Mouse (Mus musculus) cerebellum, adult (tissue): ENCODE results near the gene Tmem213.
A peak's percentile ranks its signal among the peaks of the same experiment; 100 is the strongest.

ENCODE experiments used
- ATAC-seq: cut with Nextera tagmentation; 2 replicates; pipeline ENCODE4 v1.9.2; 2017; ENCODE audit warnings: mild to moderate bottlenecking, moderate library complexity, mixed read lengths; ENCODE audit not compliant: insufficient number of reproducible peaks, low FRiP score, low TSS enrichment

Gene Tmem213

DNA sequence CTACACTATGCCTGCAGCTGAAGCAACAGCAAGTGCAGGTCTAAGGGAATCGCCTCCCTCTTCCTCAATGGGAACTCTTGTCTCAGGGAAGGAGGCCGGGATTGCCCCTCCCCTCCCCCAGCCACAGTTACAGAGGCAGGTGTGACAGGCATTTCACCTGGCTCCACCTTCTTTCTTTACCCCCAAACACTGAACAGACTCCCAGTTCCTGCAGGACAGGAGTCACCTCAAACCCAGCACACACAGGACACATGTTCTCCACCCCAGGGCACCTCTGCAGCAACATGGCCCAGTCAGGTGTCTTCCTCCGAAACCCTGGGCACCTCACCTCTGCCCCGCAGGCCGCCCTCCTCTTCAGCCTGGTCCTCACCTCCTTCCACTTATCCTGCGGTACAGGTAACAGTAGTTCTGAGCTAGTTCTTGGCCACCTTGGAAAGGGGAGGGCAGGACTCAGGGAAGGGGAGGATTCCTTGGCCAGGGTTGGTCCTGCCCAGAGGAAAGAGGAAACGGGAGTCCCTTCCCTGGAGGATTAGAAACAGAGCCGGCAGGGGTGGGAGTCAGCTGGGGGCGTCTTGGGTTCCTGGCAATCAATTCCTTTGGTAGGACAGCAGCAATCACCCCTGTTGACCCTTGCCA lies at the start of gene Tmem213:
TSS of gene Tmem213 (plus strand) at position 96 of the 636 bp plus-strand sequence.
- no peak for ATAC-seq

DNA sequence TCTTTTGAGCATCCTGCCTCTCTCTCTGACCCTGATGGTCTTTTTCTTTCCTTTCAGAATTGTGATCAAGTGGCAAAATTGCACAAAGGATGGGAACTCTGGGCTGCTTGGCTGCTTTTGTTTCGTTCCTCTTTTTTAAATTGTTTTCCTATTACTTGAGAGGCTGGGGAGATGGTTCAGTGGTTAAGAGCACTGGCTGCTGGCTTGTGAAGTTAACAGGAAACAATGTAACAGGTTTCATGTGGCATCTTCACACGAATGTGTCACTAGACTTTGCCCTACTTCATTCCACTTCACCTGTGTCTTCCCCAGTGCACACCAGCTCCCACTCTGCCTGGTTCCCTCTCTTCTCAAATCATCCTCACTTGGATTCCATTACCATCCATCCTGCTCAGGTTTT lies 44.4 kb upstream of the Tmem213 start:
- no peak for ATAC-seq

DNA sequence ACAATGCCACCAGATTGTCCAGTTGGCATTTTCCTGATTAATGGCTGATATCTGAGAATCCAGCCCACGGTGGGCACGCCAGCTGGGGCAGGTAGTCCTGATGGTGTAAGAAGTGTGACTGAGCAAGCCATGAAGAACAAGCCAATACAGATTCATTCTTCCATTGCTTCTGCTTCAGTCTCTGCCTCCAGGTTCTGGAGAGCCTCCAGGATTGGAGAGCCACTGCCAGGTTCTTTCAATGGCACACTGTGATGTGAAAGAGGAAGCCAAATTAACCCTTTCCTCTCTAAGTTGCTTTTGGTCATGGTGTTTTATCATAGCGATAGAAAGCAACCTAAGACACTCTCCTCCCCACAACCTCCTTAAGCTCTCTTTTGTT lies 43.9 kb upstream of the Tmem213 start:
- peak; percentile 52; the same call in 1 of the 2 replicates for ATAC-seq

DNA sequence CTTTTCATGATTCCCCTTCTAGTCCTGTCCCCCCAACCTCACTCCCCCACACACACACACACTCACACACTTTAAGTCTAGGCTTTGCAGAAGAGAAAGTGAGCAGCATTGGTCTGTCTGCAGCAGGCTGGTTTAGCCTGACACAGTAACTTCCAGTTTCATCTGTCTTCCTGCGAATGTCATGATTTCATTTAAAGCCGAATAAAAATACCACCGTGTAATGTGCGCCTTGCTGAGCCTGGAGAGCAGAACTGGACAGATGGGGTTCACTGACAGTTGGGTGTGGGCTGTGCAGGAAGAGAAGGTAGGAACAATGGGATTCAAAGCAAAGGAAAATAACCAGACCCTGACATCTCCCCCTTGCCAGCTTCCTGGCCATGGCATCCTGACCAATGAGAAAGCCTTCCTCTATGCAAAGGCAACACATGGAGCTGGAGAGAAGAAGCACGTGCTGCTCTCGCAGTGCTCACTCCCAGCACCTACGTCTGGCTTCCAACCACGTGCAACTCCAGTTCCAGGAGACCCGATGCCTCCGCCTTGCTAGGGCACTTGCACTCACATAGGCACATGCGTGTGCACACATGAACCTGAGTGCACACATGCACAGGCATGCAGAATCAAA lies 43.4 kb upstream of the Tmem213 start:
- ATAC-seq: peak; percentile 43

DNA sequence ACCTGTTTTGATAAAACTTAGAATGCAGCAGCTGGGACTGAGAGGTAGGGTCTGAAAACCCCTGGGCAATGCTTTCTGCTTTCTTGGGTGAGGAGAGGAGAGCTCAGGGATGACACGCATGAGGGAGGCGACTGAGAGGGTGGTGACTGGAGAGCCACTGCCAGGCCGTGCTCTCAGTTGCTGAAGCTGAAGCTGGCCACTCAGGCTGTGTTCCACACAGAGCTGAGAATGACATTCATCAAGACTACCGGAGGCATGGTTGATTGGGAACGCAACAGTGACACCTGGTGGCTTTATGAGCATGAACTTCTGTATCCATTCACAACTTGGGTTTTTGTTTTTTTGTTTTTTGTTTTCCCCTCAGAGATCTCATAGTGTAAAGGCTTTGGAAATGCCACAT lies 42.8 kb upstream of the Tmem213 start:
- ATAC-seq: peak; percentile 92

DNA sequence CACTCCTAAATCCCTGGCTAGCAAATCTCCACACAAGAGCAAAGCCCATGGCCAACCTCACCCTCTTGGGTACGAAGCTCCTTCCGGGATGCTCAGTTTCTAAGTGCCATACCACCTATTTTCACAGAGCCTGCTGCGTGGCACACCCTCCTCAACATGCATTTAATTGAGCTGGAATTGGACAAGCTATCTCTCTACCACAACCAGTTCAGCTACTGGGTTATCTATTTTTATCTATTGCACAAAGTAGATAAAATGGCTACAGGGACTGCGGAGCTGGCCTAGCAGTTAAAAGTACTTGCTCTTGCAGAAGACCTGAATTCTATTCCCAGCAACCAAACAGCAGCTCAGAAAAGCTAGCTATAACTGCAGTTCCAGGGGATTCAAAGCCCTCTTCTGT lies 37.8 kb upstream of the Tmem213 start:
- ATAC-seq: no peak

DNA sequence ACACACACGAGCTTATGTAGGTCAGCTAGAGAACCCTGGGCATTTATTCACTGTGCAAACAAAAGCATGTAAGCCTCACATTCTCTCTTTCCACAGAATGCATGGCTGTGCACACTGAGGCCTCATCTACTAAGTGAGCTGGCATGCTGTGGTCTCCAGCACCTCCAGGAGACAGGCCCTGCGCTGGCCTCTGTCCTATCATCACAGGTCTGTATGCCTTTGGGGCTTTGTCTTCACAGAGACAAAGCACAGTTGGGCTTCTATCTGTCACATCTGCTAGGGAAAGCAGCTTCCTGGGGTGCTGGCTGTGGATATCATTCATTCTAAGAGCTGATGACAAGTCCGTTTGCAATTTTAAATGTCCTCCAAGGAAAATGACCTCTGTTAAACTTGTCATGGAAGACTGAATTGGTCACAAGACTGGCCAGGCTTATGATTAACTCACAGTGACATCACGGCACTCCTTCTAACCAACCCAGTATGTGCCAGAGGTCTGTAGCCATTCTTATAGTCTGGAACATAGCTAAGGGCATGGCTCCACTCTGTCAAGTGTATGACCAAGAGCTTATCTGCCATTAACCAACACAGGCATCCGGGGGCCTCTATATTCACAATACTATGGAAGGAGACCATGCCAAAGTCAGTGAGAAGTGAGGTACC lies 36.8 kb upstream of the Tmem213 start:
- ATAC-seq: no peak

DNA sequence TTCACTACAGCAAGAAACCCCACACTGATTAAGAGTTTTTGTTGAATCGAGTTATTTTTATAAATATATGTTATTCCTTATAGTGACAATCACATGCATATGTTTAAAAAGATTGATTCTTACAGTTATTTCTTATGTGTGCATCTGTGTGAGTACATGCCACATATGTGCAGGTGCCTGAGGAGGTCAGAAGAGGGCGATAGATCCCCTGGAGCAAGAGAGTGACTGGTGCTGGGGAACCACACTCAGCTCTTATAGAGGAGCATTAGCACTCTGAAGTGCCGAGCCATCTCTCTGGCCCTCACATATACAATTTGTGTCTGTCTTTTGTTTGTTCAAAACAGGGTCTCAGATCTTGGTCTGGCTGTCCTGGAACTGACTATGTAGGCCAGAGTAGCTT lies 35.5 kb upstream of the Tmem213 start:
- no peak for ATAC-seq

DNA sequence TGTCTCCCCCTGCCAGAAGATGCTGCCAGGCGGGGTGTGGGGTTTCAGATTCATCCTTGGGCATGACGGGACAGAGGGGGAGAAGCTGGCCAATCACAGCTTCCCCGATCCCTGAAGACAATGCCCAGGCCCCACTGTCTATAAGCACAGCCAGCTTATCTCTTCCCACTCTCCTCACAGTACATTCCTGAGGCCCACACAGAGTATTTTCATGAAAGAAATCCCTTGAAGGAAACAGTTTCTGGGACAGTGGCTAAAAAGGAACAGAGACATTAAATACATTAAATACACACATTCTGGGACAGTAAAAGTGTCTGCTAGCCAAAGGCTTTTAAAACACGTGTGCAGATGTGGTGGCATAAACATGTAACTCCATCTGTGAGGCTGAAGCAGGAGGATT lies 28.7 kb upstream of the Tmem213 start:
- no peak for ATAC-seq

DNA sequence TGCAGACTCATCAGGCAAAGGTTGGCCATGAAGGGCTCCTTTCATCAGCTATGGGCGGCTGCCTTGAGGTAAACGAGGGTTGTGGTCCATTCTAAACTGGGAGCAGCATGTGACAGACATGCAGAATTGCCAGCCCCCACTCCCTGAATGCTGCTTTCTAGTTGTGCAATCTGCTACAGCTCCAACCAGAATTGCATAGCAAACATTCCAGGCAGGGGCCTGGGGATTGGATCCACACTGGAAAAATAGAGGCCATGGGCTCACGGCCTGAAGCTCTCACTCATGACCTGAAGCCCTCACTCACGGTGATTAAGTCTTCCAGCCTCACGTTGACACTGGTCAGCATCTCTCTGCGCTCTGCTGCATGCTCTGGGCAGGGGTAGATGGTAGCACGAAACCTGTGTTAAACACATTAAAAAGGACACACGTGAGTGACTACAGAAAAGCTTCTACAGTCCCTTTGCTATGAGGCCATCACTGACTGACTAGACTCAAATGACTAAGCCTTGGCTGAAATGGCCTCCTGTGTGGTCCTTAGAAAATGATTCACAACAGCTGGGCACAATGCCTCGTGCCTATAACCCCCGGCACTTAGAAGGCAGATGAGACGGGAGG lies 27.2 kb upstream of the Tmem213 start:
- ATAC-seq: no peak

DNA sequence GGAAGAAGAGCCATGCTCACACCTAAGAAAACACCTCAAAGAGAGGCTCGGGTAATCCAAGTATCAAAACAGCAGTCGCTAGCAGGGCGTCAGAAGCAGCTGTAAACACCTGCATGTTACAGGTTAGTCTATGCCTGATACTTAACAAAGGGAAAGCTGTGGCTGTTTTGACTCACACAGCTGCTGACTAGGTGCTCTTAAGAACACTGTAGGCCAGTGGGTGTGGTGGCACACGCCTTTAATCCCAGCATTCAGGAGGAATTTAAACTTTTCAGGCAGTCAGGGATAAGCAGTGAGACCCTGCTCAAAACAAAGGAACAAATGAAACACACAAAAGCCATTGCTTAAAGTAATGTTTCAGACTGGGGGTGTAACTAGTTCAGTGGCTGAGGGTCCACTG lies 25.9 kb upstream of the Tmem213 start:
- no peak for ATAC-seq

DNA sequence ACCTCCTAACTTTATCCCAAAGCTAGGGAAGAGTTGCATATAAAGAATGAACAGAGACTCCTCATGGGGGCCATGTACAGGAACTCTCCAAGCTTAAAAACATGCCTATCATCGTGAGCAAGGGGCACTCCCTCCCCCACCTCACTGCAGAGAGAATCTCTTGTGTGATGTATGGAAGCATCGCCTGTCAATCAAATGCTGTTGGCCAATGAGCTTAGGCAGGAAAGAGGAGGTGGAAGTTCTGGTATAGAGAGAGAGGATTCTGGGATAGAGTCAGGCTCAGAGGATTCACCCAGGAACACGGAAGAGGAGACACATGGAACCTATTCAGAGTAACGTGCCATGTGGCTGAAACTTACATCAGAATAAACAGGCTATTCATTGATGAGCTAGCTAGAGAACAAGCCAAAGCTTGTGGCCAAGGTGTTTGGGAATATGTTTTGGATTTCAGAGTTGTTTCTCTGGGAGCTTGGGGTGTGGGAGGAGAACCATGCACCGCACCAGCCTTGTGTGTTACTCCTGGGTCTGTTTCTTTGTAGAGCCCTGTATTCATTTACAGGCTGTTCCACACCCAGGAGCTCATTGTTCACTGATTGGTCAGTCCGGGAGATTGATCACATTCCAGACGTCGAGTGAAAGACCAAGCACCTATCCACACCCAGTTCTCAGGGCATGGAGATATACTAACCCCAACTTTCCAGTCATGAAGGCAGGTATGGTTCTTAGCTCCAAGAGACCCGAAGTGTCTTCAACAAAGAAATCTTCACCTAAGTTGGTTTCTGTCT lies 21.6 kb upstream of the Tmem213 start:
- ATAC-seq: no peak

DNA sequence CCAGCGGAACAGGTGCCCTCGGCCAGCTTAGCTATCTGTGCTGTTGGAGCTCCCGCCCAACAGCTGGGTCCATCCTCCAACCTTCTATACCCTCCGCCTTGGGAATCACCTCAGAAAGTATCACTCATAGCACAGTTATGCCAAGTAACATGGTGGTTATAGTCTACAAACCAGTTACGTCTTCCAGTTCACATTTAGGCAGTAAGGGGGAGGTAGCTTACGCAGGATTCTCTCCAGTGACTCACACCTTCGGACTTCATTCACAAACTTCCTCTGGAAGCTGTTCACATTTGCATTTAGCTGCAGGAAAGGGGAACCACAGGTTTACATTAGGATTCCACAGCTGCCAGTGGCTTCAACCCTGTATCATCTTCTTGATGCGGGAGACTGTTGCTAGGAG lies 16.5 kb upstream of the Tmem213 start:
- no peak for ATAC-seq

DNA sequence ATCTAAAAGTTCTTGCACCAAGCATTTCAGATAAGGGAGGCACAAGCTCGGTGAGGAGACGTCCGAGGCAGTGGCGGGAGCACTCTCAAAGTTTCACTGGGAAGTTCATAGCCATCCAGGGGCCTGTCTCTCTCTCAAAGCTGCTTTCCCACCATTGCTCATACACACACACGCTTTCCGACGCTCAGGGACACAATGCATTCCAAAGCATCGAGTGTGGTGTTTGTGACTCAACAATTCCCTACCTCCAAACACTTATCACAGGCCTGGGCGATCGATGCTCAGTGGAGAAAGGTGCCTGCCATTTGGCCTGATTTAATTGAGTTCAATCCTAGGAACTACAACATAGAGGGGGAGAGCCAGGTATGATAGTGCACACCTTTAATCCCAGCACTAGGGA lies 14.4 kb upstream of the Tmem213 start:
- no peak for ATAC-seq

DNA sequence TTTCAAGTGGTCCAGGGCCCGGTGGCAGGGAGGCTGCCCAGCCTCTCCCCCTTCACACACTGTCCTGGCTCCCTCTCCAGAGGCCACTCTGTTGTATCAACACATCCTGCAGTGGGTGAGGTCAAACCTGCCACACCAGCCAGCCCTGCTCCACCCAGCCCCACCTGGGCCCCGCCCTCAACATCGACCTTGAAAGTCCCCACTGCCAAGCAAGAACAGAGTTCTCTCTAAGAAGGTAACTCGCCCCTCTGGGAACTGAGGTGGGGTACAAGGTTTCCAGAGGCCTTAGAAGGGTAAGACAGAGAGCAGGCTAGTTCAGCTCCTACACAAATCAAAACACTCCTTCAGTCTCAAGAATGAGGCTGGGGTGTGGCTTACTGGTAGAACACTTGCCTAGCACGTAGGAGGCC lies 12.1 kb upstream of the Tmem213 start:
- no peak for ATAC-seq

DNA sequence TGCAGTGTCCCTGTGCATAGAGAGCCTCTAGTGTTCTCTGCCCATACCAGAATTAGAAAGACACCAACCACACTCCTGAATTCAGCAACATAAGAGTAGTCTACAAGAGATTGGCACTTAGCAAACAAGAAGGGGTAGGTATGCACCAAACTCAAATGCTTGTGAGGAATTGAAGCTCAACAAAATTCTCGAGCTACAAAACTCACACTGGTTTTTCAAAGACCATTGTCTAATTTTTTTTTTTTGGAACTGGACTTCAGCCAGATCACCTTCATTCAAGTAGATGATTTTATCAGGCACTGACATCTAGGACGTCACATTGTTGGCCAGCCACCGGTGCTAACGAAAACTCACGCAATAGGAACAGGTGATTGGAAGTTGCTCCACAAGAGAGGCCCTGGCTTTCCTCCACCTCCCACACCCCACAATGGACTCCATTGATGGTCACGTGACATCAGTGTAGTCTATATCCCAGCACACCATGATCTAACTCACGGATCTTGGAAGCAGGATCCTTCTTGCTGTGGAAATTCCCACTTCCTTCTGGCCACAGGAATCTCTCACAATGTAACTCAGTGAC lies 6.7 kb upstream of the Tmem213 start:
- ATAC-seq: no peak

DNA sequence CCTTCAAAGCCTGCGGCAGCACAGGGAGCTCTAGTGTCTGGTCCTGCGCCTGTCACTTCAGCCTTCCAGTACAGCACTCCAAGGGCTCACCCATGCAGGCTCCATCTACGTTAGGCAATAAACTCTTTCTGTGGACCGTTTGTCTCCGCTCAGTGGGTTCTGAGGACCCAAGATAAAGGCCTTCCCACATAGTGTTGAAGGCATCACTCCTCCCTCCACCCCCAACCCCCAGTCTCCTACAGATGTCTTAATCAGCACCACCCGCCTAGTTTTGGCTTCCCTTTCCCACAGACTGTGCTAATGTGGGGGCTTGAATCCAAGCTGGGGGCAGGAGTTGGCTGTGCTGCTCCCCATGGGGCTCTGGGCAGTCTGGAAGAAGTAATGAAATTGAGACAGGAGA lies 5.3 kb upstream of the Tmem213 start:
- ATAC-seq: no peak

DNA sequence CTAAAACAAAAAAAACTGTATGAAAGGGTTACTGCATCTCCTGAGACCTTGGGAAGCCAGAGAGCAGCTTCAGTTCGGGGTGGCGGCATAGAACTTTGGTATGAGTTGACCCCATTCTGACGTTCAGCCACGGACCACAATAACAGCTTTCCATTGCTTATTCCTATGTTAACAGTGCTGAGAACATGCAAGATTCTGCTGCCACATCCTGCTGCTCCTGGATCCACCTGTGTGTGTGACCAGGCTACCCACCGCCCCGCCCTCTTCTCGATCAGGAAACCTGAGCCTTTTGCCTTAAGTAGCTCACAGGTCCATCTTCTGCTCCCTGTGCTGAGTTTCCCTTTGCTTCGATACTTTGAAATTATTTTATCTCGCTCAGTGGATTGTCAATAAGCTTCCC lies 3.1 kb upstream of the Tmem213 start:
- ATAC-seq: no peak

DNA sequence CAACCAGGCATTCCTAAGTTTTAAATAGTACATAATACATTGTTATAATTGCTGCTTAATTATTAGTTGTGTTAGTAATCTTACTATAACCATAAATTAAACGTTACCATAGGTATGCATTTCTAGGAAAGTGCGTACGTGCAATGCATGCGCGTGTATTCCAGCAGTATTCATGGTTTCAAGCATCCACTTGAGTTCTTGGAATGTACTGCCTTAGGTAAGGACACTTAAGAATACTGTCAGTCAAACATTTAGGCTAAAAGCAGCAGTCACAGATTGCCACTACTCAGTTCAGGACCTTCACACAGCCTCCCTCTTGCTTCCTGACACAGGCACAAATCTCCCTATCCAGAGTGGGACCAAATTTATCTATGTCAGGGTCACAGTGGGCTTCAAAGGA lies 606 bp upstream of the Tmem213 start:
- ATAC-seq: no peak

DNA sequence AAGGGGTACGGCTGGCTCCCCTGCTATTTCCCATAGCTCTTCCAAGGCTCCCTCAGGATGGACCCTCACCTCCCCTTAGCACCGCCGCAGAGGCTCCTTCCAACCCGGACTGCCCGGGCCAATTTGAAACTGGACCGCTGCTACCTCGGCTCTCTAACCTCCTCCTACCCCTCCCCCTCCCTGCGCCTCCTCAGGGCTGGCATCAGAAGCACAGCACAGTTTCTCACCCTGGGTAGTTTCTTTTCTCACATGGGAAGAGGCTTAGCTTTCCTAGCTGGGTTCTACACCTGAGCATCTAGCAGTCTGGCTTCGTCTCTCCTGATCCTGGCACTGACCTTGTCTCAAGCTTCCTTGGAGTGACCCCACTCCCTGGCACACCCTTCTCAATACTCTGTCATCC lies 816 bp downstream of the Tmem213 start:
- ATAC-seq: no peak
